Mouse (Mus musculus) layer of hippocampus, adult 11-12 months (tissue): ENCODE data around the gene March2.

ENCODE experiments used
- DNase-seq: peaks from one replicate; pipeline ENCODE4 v3.0.0; 2022; ENCODE audit warnings: low spot score

Gene March2

GRCm38 (mm10) chr17:33637038-33637437 is 81.4 kb downstream of the March2 start:
- DNase-seq: no peak
